Mouse (Mus musculus) MN1 (cell line): Measurements from ENCODE around the gene 1700012A03Rik.

Experiments
- DNase-seq: peaks from one replicate; pipeline ENCODE4 v3.0.0-alpha.2; 2016; ENCODE audit warnings: low spot score

The 1700012A03Rik gene

DNA sequence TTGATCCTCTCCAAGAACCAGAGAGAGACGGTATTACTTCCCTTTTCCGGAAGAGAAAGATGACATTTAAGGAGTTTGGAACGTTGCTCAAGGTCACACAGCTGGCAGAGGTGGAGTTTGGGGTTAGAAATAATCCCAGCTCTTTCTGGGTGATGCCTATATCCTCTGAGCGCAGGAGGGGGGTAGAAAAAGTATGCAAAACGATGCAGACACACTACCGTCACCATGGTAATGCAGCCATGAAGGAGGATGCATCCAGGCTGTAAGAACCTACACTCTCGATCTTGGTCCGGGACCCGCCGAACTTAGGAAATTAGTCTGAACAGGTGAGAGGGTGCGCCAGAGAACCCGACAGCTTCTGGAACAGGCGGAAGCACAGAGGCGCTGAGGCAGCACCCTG, 43.3 kb downstream of the 1700012A03Rik start:
- DNase-seq: no peak

DNA sequence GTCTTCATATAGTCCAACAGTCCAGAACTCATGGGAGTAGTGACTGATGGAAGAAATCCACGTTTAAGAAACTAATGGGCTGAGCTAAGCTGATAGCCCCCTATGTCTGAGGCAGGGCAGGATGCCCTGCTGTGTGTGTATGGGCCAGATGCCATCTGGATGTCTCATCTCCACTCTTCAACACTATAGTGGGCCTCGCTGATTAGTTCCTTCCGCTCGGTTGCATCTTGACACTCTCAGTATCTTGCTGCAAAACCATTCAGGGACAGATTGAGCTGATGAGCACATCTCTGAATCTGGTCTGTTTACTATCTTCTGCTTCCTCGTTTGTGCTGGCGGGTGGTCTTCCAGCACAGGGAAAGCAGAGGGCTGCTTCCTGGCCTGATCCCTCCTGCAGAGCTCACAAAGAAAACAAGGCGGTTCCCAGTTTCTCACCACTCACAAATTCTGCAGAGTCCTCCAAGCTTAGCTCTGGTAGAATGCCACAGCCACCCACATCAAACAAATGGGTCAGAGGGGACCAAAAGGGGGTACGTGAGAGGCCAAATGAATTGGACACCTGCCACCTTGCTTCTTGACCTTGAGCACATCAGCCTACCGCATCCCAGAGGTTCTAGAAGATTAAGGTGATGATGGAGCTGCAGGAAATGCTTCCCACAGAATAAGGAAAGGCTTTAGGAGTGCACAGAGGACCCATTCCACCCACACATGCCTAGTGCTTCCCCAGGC, 55.7 kb downstream of the 1700012A03Rik start:
- DNase-seq: no peak
